Mouse (Mus musculus) layer of hippocampus, postnatal 10 days (tissue): ENCODE results near the gene Tmod1. TPM values are rescaled to one million over a fixed set of nuclear protein-coding genes. Genes with fewer than 3 reads are reported as not detected.
A peak's percentile ranks its signal among the peaks of the same experiment; 100 is the strongest.

ENCODE experiments used
- DNase-seq, 2 experiments: peaks; one replicate each; pipeline ENCODE4 v3.0.0; 2021; ENCODE audit warnings: low spot score in 2 of 2
- total RNA-seq, 2 experiments: library from RNA; stranded (reverse); gene quantifications; 2 replicates each; pipeline ENCODE4 v1.2.3; 2021

The Tmod1 gene
- total RNA-seq, 2 experiments from 2014 or later, result 7.7 to 8.3 TPM

- DNase-seq, result no peak
Measured at GRCm38 (mm10) chr4:46053323-46054107, 14.8 kb downstream of the Tmod1 start.

- no peak for DNase-seq
Measured at GRCm38 (mm10) chr4:46056163-46056562, 17.4 kb downstream of the Tmod1 start.

DNA sequence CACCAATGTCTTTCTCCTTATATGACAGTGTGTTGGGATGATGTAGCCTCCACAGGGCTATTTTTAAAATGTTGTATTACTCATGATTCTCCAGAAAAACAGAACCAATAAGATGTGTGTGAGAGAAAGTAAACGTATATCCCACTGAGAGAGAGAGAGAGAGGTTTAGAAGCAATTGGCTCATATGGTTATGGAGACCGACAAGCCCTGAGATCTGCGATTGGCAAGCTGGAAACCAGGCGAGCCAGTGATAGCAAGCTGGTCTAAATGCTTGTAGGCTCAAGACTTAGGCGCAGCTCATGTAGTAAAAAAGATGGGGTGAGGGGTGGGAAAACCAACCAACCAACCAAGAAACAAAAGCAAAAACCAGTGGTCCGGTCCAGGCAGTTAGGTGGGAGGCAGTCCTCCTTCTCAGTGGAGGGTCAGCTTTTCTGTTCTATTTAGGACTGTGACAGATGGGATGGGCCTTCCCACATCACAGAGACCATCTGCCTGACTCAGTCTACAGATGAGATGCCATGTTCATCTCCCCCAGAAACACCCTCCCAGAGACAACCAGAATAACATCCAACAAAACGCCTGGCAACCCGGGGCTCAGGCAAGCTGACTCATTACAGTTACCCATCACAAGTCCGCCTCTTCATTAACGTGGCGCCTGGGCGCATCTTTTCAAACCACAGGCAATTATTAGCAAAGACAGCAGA is 22.7 kb downstream of the Tmod1 start:
- DNase-seq, result peak; percentile 49 to 72

GRCm38 (mm10) chr4:46063841-46064240 is 25.1 kb downstream of the Tmod1 start:
- DNase-seq, result no peak

DNA sequence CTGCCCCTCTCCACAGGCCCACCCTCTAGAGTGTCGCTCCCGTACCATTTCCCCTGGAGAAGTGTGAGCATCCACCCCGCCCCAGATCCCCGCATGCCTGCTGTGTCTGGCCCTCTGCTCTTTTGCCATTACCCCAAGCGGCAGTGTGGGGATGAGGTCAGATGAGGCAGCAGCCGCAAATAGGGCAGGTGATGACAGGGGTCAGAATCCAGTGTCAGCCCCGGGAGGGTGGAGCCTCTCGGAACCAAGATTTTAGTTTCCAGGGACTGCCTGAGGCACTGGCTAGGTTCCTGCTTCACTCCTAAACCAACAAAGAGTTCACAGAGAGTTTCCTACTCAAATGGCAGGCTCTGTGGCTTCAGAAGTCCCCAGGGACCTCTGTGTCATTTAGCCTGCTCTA is 25.5 kb downstream of the Tmod1 start:
- DNase-seq, result no peak

DNA sequence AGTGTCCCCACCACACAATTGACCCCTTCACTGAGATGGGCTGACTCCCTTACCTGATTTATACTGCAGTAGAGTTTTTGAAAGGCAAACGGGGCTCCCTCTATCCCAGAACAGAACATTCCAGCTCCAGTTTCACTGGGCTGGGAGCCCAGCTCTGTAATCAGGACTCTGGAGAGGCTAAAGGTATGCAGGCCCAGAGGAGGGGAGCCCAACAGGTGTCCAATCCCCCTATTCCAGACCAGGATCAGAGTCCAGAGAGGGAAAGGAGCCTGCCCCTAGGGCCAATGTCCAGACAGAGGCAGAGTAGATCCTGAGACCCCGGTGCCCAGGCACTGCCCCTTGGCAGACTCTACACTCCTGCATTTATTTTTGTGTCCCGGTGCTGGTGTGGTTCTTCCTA is 26.2 kb downstream of the Tmod1 start:
- no peak for DNase-seq

- DNase-seq, result no peak
Measured at GRCm38 (mm10) chr4:46065695-46066340, 27.1 kb downstream of the Tmod1 start.

GRCm38 (mm10) chr4:46068060-46068459 is 29.3 kb downstream of the Tmod1 start:
- no peak for DNase-seq

DNA sequence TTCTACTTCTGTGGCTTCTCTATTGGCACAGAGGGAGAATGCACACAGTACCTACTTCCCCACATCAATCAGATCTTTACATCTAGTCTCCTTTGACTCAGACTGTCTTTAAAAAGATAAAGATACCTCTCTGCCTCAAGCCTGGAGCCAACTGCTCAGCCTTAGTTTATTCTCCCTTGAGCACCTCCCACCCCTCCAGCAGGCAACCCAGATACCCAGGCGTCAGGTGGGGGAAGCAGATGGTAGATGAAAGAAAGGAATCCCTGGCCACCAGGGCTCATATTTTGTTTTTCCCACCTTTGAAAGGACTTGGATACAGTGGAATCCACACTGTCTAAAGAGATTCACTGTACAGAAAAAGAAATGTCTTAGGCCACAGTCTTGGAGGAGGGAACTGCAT is 29.8 kb downstream of the Tmod1 start:
- DNase-seq, result no peak

- no peak for DNase-seq
Measured at GRCm38 (mm10) chr4:46069851-46070482, 31.2 kb downstream of the Tmod1 start.

- no peak for DNase-seq
Measured at GRCm38 (mm10) chr4:46072631-46073030, 33.9 kb downstream of the Tmod1 start.

- no peak for DNase-seq
Measured at GRCm38 (mm10) chr4:46073736-46074135, 35.0 kb downstream of the Tmod1 start.

DNA sequence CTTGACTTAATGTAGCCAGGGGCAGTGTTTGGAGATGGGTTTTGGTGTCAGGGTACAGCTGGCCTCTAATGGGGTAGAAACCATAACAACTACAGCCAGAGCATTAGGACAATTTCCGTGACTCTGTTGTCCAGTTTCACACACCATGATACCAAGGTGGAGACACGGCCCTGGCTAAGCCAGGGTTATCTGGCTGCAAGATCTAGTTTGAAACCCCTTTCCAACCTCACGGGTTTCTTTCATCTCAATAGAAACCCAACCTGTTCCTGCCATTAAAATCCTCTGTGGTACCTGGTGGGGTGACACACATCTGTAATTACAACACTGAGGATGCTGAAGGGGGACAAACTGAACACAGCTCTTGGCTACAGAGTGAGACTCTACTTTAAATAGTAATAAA is 36.9 kb downstream of the Tmod1 start:
- no peak for DNase-seq

- no peak for DNase-seq
Measured at GRCm38 (mm10) chr4:46076892-46077291, 38.2 kb downstream of the Tmod1 start.

DNA sequence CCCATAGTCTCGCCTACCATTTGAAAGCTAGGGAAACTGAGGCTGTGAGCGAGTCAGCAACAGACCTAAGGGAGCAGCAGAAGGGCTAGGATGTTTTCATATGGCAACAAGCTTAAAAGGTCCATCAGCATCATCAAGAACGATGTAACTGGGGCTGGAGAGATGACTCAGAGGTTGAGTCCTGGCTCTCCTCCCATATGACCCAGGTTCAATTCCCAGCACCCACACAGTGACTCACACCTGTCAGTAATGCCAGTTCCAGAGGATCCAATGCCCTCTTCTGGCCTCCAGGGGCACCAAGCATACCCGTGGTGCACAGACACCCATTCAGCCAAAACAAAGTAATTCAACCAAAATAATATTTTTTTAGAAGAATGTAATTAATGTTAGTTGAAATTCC is 41.5 kb downstream of the Tmod1 start:
- no peak for DNase-seq

DNA sequence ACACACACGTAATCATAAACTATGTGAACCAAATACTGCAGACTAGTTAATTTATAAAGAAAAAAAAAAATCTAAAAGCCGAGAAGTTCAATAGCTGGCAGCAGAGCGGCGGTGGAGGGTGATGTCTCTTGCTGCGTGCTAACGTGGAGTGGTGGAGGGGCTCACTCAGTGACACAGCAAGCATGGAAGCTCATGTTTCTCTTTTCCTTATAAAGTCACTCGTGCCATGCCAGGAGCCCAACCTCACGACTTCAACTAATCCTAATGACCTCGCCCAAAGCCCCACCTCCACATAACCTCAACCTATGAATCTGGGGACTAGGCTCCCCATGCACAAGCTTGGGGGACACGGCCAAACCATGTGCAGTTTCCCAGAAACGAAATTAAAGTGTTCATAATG is 43.8 kb downstream of the Tmod1 start:
- no peak for DNase-seq

DNA sequence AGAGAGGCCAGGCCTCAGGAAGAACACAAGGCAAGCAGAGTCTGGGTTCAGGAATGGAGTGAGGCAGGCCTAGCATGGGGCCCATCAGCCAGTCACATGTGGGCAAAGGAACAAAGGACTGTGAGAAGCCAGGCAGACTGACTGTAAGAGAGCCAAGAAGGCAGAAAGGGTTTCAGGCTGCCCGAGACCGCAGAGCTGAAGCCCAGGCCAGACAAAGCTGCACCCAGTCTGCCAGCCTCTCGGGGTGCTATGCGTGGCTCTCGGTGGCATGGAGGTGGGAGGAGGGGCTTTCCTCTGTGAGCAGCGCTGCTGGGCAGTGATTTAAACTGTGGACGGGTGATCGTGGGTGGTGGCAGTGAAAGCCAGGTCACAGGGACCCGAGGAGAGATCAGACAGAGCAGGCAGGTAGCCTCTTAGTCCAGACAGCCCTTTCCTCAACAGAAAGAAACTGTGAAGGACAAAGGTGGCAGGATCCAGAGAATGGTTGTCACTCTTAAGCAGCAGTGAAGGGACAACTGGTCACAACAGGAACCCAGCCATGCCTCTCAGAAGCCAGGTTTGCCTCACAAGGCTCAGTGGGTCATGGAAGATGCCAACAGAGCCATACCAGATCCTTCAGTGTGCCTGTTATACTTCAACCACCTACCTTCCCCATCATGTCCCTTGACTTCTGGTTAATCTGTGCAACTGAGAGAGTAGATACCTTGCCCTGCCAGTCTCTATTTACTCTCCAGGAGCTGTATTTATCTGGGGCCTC is 45.9 kb downstream of the Tmod1 start:
- DNase-seq, result no peak

GRCm38 (mm10) chr4:46085223-46085811 is 46.6 kb downstream of the Tmod1 start:
- no peak for DNase-seq

DNA sequence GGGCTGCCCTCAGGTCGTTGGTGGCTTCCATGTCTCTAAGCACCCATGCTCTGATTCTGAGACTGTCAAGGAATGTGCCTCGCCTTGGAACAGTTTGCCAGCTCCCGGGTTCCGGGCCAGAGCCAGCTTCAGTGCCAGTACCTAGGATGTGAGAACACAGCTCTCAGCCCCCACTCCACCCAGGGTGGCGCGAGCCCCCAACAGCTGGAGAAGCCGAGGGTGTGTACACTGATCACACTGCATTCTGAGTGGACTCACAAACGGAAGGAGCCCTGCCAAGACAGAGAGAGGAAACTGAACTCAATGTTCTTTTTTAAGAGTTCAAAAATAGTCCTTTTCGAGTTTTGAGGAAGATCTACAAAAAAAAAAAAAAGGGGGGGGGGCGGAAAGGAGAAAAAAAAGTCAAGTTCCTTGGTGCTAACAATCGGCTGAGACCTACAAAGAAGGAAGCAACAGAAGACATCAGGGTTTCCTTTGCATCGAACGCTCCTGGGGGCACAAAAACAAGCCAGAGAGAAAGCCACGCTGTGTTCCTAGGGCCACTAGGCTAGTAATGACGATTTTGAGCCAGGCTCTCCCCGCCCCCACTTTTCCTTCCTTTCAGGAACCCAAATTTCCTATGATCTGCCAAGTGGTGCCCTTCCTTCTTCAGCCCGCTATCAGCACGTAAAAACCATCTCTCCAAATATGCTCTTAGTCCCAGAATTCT is 48.1 kb downstream of the Tmod1 start:
- no peak for DNase-seq

GRCm38 (mm10) chr4:46087427-46087771 is 48.7 kb downstream of the Tmod1 start:
- no peak for DNase-seq
